Mouse (Mus musculus) fibroblast of lung, adult 2 months (primary cell): ENCODE data around the gene Rhoj.

Experiments used
- DNase-seq: peaks from one replicate; pipeline ENCODE4 v3.0.0-alpha.2; 2011; ENCODE audit warnings: low read depth

Rhoj gene

GRCm38 (mm10) chr12:75307961-75308951, at the start of gene Rhoj:
TSS of gene Rhoj (plus strand) at chr12:75308322.
- peak; percentile 79 for DNase-seq

- DNase-seq = no peak
These were observed 36.4 kb upstream of the Rhoj start for GRCm38 (mm10) chr12:75271726-75272125.

- no peak for DNase-seq
These were observed 32.4 kb upstream of the Rhoj start for GRCm38 (mm10) chr12:75275730-75276129.

GRCm38 (mm10) chr12:75277425-75277824, 30.7 kb upstream of the Rhoj start:
- no peak for DNase-seq

GRCm38 (mm10) chr12:75280502-75280901, 27.6 kb upstream of the Rhoj start:
- peak; percentile 56 for DNase-seq

GRCm38 (mm10) chr12:75283226-75283625, 24.9 kb upstream of the Rhoj start:
- peak; percentile 45 for DNase-seq

GRCm38 (mm10) chr12:75286166-75286565, 22.0 kb upstream of the Rhoj start:
- no peak for DNase-seq

- DNase-seq = peak; percentile 73
These were observed 17.6 kb upstream of the Rhoj start for GRCm38 (mm10) chr12:75290524-75290923.

- DNase-seq = no peak
These were observed 16.6 kb upstream of the Rhoj start for GRCm38 (mm10) chr12:75291556-75291955.

GRCm38 (mm10) chr12:75292939-75293338, 15.2 kb upstream of the Rhoj start:
- DNase-seq = no peak

- no peak for DNase-seq
These were observed 8.3 kb upstream of the Rhoj start for GRCm38 (mm10) chr12:75299865-75300264.

- DNase-seq = no peak
These were observed 4.0 kb upstream of the Rhoj start for GRCm38 (mm10) chr12:75304132-75304531.

- no peak for DNase-seq
These were observed 1.6 kb downstream of the Rhoj start for GRCm38 (mm10) chr12:75309756-75310155.

- no peak for DNase-seq
These were observed 2.6 kb downstream of the Rhoj start for GRCm38 (mm10) chr12:75310766-75311165.

- no peak for DNase-seq
These were observed 3.8 kb downstream of the Rhoj start for GRCm38 (mm10) chr12:75311879-75312278.

- no peak for DNase-seq
These were observed 5.9 kb downstream of the Rhoj start for GRCm38 (mm10) chr12:75313992-75314391.

GRCm38 (mm10) chr12:75315851-75316250, 7.7 kb downstream of the Rhoj start:
- no peak for DNase-seq

GRCm38 (mm10) chr12:75320441-75320925, 12.4 kb downstream of the Rhoj start:
- DNase-seq = no peak

- no peak for DNase-seq
These were observed 13.1 kb downstream of the Rhoj start for GRCm38 (mm10) chr12:75321189-75321588.

- DNase-seq = no peak
These were observed 21.1 kb downstream of the Rhoj start for GRCm38 (mm10) chr12:75329188-75329587.

- no peak for DNase-seq
These were observed 31.8 kb downstream of the Rhoj start for GRCm38 (mm10) chr12:75339894-75340293.

- DNase-seq = no peak
These were observed 32.2 kb downstream of the Rhoj start for GRCm38 (mm10) chr12:75340331-75340730.

- DNase-seq = no peak
These were observed 40.4 kb downstream of the Rhoj start for GRCm38 (mm10) chr12:75348551-75348950.
